Mouse (Mus musculus): ENCODE data around the gene Nfia.

Gene Nfia

DNA sequence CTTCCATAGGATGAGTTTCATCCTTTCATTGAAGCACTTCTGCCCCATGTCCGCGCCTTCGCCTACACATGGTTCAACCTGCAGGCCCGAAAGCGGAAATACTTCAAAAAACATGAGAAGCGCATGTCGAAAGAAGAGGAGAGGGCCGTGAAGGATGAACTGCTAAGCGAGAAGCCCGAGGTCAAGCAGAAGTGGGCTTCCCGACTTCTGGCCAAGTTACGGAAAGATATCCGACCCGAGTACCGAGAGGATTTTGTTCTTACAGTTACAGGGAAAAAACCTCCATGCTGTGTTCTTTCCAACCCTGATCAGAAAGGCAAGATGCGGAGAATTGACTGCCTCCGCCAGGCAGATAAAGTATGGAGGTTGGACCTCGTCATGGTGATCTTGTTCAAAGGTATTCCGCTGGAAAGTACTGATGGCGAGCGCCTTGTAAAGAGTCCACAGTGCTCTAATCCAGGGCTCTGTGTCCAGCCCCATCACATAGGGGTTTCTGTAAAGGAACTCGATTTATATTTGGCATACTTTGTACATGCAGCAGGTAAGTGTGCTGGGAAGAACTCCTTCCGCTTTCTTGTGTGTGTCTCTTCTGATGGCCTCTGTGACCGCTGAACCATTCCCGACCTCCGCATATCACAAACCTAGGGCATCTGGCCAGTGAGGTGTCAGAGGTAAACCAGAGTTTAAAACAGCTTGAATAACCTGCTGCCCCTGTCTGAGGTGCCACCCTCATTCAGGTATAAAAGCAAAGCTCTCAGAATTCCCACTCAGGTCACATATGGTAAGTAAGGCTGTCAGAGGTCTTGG lies 10.7 kb downstream of the Nfia start:
- no peak for DNase-seq (ENCODE audit: low read depth)

GRCm38 (mm10) chr4:97784236-97784635 lies 11.7 kb downstream of the Nfia start:
- no peak for DNase-seq (ENCODE audit: low read depth)

- DNase-seq (ENCODE audit: low read depth), result no peak
These were observed 13.2 kb downstream of the Nfia start for GRCm38 (mm10) chr4:97785547-97786271.

GRCm38 (mm10) chr4:97786571-97786970 lies 14.0 kb downstream of the Nfia start:
- no peak for DNase-seq (ENCODE audit: low read depth)

DNA sequence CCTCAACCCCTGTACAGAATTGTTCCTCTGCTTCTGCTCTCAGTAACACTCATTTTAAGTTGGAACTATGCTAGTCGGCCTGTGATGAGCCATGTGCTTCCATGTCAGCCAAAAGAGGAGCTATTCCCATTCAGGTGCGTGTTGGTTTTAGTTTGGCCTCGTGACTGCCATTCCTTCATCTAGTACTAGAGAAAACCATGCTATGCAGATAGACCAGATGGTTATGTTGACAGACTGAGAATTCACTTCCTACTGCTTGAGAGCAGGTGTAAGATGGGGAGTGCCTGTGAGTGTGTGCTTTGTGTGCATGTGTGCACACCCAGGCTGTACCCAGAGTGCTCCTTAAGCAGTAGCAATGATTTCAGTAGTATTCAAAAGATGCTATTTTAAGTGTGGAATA lies 15.0 kb downstream of the Nfia start:
- no peak for DNase-seq (ENCODE audit: low read depth)

DNA sequence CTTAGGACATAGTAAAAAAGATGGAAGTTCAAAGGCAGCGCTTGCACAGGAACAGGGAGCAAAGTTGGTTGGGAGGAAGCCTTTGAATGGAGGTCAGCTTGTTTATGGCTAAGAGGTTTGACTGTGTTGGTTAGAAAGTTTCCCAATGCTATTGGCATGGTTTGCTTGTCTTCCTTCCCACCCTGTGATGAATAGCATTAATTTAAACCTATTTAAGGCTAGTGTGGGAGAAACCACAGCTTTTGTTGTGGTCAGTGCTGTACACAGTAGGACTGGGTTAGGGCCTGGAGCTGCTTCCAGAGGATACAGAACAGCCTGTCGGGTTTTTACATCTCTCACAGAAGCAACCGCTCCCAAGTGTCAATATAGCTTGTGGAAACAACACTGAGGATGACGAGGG lies 16.0 kb downstream of the Nfia start:
- DNase-seq (ENCODE audit: low read depth), result no peak

DNA sequence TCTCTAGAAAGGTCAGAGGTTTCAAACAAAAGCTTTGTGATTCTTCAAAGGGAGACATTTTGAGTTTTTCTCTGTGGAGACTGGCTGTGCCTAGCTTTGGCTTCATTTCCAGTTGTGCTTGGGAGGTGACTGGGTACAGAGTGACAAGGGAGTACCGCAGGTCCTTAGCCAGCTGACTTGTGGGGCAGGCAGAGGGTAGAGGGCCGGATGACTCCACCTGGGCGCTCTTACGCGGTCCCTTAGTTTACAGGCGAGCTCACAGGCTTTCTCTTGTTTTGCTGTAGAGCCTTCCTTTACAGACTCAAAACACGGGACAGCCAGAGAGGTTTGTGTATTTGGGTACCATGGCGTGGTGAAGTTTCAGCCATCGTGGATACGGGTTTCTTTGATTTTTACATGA lies 21.4 kb downstream of the Nfia start:
- no peak for DNase-seq (ENCODE audit: low read depth)

- DNase-seq (ENCODE audit: low read depth), result no peak
These were observed 22.3 kb downstream of the Nfia start for GRCm38 (mm10) chr4:97794865-97795264.

- DNase-seq (ENCODE audit: low read depth), result no peak
These were observed 23.4 kb downstream of the Nfia start for GRCm38 (mm10) chr4:97795957-97796356.

DNA sequence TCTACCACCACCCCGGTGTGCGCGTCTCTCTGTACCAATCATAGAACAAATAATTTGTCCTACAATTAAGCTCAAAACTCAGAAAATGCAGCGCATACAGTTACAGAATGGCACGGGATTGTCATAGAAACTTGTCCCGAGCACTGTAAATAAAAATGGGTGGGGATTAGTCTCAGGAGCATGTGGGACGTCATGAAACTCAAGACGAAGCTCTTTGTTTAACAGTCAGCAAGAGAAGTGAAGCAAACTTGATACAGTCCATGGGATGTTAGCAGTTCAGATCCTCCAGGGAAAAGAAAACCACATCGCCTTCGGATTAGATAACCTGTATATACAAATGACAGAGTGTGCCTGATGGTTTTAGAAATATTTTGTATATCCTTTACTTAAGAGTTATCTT lies 24.0 kb downstream of the Nfia start:
- no peak for DNase-seq (ENCODE audit: low read depth)

- no peak for DNase-seq (ENCODE audit: low read depth)
These were observed 31.3 kb downstream of the Nfia start for GRCm38 (mm10) chr4:97803791-97804190.

DNA sequence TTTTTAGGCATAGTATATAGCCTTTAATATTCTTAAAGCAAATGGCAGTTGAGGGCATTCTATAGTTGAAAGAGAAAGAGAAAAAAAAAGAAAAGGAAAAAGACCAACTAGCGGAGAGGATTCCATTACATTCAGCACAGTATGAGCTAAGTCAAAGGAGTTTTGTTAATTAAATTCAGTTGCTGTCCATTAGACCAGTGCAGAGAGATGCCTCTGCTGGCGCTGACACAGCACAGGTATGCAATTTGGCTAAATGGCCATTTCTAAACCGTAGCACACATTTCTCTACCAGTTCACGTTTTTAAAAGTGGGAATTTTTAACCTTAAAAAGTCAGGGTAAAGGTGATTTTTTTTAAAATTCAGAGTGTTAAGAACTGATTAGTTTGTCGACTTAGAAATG lies 32.1 kb downstream of the Nfia start:
- DNase-seq (ENCODE audit: low read depth), result no peak

GRCm38 (mm10) chr4:97805255-97805654 lies 32.7 kb downstream of the Nfia start:
- DNase-seq (ENCODE audit: low read depth), result no peak

DNA sequence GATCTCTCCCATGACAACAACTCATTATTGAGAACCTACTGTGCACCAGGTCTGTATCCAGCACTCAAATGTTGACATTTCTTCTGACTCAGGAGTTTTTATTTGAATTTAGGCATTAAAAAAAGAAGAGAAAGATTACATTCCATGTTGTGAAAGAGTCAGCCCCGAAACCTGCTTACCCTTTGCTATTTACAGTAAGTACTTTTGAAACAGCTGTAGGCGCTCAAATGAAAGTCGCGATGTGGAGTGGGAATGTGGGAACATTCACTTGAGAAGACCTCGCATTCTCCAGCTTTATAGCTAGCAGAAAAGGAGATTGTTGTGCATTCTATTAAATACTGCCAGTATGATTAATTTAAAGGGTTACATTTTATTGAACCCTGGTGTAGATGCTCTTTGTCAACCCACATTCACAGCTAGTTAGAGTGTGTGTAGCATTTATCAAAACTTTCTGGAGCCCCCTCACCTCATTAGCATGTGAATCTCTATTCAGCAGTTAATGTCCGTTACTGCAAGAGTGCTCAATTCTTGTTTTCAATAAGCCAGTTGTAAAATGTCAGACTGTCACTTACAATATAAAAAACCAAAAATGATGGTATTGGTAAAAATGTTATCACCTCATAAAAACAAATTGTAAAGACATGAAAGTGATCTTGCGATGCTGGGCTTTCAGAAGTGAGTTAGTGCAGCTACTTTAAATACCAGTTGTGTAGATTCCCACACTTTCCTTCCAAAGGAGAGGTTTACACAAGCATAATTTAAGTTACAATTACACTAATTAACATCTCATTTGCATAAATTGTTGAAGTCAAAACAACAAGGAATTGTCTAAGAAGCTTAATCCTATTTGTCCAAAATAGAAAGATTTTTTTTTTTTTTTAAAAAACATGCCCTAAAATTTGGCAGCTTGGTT lies 33.6 kb downstream of the Nfia start:
- no peak for DNase-seq (ENCODE audit: low read depth)

DNA sequence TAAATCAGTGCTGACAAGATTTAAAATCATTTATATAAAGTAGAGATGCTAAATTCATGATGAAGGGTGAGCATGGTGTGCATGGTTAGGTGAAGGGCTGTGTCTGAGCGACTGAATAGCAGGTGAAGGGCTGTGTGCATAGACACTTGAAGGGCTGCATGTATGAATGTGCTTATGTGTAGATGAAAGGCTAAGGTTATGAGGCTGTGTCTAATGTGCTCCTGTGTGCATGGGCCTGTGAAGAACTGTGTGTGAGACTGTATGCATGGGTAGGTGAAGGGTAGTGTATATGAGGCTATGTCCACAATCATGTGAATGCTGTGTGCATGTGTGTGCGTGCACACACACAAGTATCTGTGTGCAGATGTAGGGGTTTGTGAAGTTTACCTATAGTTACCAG lies 34.4 kb downstream of the Nfia start:
- DNase-seq (ENCODE audit: low read depth), result no peak

DNA sequence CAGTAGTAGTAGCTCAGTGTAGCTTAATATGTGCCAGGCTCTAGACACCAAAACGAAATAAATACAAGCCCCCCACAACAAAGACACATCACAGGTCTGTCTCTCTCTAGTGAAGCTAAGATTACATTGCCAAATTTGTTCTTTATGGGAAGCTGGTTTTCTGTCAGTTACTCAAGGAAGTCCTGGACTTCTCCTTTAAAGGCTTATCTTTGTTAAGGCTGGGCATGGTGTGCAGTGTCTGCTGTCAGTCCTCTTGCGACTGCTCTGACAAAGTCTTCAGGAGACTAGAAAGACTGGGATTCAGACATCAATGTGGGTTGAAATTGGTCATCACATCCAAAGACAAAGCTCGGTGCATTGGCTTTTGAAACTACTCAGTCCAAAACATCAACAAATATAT lies 36.4 kb downstream of the Nfia start:
- no peak for DNase-seq (ENCODE audit: low read depth)

DNA sequence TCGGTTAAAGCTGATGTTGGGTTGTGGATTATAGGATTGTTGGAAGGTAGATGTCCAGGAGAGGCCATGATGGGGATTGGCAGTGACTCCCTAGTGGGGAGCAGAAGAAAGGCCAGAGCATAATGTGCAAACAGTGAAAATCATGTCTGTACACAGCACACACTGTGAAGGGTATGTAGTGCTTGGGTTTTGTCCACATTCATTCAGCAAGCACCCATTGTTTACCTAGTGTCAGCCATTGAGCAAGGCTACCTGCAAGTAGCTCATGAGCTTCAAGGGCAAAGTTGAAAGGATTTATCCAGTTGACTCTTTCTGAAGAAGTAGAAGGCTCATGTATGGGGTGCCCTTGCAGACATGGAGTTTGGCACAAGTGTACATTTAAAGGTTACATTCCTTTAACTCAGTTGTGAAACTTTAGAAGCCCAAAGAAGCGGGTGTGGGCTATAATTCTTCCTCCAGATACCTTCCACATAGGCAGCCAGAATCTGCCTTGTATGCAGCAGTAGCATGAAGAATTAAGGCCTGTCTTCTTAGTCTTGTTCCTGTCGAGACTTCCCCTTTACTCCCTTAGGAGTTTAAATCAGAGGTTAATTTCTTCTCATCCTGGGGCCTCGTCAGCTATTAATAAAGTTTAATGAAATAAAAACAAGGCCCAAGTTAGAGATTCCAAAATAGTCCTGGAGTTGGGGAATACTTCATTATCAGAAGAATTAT lies 37.2 kb downstream of the Nfia start:
- no peak for DNase-seq (ENCODE audit: low read depth)

- no peak for DNase-seq (ENCODE audit: low read depth)
These were observed 37.9 kb downstream of the Nfia start for GRCm38 (mm10) chr4:97810348-97810939.

GRCm38 (mm10) chr4:97813035-97813434 lies 40.5 kb downstream of the Nfia start:
- DNase-seq (ENCODE audit: low read depth), result no peak

GRCm38 (mm10) chr4:97813996-97814395 lies 41.5 kb downstream of the Nfia start:
- DNase-seq (ENCODE audit: low read depth), result no peak

DNA sequence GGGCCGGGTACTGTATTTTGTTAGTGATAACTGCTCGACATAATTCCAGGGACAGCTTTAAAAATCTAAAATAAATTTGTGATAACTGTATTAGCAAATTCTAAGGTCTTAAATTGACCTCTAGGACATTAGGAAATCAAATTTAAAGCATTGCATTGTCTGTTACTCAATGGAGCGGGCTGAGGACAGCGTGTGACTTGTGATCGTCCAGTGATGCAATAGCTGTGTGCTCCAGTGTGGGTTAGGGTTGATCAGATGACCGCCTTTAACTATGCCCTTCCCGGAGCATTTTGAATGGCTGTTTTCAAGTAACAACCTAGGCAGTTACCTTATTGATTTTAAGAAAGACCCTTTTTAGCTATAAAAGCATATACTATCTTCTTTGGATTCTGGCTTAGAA lies 42.0 kb downstream of the Nfia start:
- no peak for DNase-seq (ENCODE audit: low read depth)

- DNase-seq (ENCODE audit: low read depth), result no peak
These were observed 43.5 kb downstream of the Nfia start for GRCm38 (mm10) chr4:97816001-97816400.
